13 mouse cellular contexts compared by ENCODE assay signal in genomic region chr8:34623783-34624182, GRCm38 (mm10).
"Had no signal": no experiment of that assay in that cellular context is flagged by ENCODE, and none has a peak within 500 bp of the region (broad histone marks: within the 10 kb centered on the region; RNA-seq: fewer than 3 reads in every experiment).

No protein-coding gene starts in this region.

- ATAC-seq: intestine, postnatal 0 days; lung, postnatal 0 days had no signal

- H3K4me3 ChIP-seq: limb, embryonic 10.5 days; liver, embryonic 15.5 days; midbrain, embryonic 10.5 days; neural tube, embryonic 12.5 days had no signal

- H3K4me1 ChIP-seq: limb, embryonic 10.5 days; liver, embryonic 15.5 days; midbrain, embryonic 10.5 days; neural tube, embryonic 12.5 days had no signal

- DNase-seq: kidney, adult 8-10 months; kidney, postnatal 25 days; layer of hippocampus, adult 9-11 months; lung, adult 2 months; lung, postnatal 36 days; midbrain, embryonic 14.5 days; right cerebral cortex, postnatal 14 days had no signal

- H3K27ac ChIP-seq: limb, embryonic 10.5 days; liver, embryonic 15.5 days; midbrain, embryonic 10.5 days; neural tube, embryonic 12.5 days had no signal
